11 mouse cellular contexts compared by ENCODE assay signal in genomic region chr19:37090146-37091061, GRCm38 (mm10).
A peak's percentile ranks its signal among the peaks of the same experiment; 100 is the strongest.
DNase-seq lines count a peak whose midpoint lies in the region; ATAC-seq lines count a peak whose summit lies in the region.
"Had no signal": no experiment of that assay in that cellular context is flagged by ENCODE, and none has a peak within 500 bp of the region (broad histone marks: within the 10 kb centered on the region; RNA-seq: fewer than 3 reads in every experiment).

No protein-coding gene starts in this region.

- no peak for ATAC-seq in heart, embryonic 11.5 days (replicated peaks; ENCODE audit: insufficient number of reproducible peaks, low FRiP score, low TSS enrichment)
- ATAC-seq in hindbrain, embryonic 15.5 days (ENCODE audit: low FRiP score, low read depth), result peak; percentile 72
- ATAC-seq in neural tube, embryonic 13.5 days (ENCODE audit: low read depth), result peak; percentile 72
- no peak for ATAC-seq in kidney, embryonic 16.5 days (ENCODE audit: low FRiP score, low TSS enrichment)
- ATAC-seq: lung, postnatal 0 days had no signal

- H3K9me3 ChIP-seq in heart, embryonic 11.5 days (replicated peaks; ENCODE audit: control insufficient read depth, low read length), result no peaks in the 10 kb centered on the region
- no peaks in the 10 kb centered on the region for H3K9me3 ChIP-seq in hindbrain, embryonic 15.5 days
- no peaks in the 10 kb centered on the region for H3K9me3 ChIP-seq in neural tube, embryonic 13.5 days
- no peaks in the 10 kb centered on the region for H3K9me3 ChIP-seq in kidney, embryonic 16.5 days (ENCODE audit: low read length)

- H3K9ac ChIP-seq in heart, embryonic 11.5 days (ENCODE audit: low read depth, low read length), result no peak overlapping the region
- H3K9ac ChIP-seq in hindbrain, embryonic 15.5 days, result no peak overlapping the region
- 0 out of 2 replicates have a peak overlapping the region, but pooled peaks have one; percentile 3 for H3K9ac ChIP-seq in neural tube, embryonic 13.5 days
- no peak overlapping the region for H3K9ac ChIP-seq in kidney, embryonic 16.5 days (replicated peaks; ENCODE audit: low read length)

- no peak overlapping the region for H3K4me3 ChIP-seq in heart, embryonic 11.5 days (ENCODE audit: low read depth, low read length)
- no peak overlapping the region for H3K4me3 ChIP-seq in hindbrain, embryonic 15.5 days
- no peak overlapping the region for H3K4me3 ChIP-seq in neural tube, embryonic 13.5 days
- no peak overlapping the region for H3K4me3 ChIP-seq in kidney, embryonic 16.5 days (ENCODE audit: low read length)

- 0 out of 2 replicates have a peak, but pooled peaks cover 2% of the 10 kb centered on the region for H3K4me1 ChIP-seq in heart, embryonic 11.5 days (ENCODE audit: control insufficient read depth, insufficient read depth, low read length)
- H3K4me1 ChIP-seq in hindbrain, embryonic 15.5 days (replicated peaks), result peaks cover 15% of the 10 kb centered on the region
- H3K4me1 ChIP-seq in neural tube, embryonic 13.5 days (replicated peaks), result peaks cover 16% of the 10 kb centered on the region
- H3K4me1 ChIP-seq in kidney, embryonic 16.5 days (ENCODE audit: insufficient read depth, low read length), result no peaks in the 10 kb centered on the region

- H3K27ac ChIP-seq in heart, embryonic 11.5 days (ENCODE audit: low read depth, low read length), result no peak overlapping the region
- peak overlapping the region; percentile 78 for H3K27ac ChIP-seq in hindbrain, embryonic 15.5 days (replicated peaks)
- H3K27ac ChIP-seq in neural tube, embryonic 13.5 days (replicated peaks), result peak overlapping the region; percentile 64
- H3K27ac ChIP-seq in kidney, embryonic 16.5 days (ENCODE audit: low read length), result no peak overlapping the region
- H3K27ac ChIP-seq: kidney, postnatal 0 days had no signal

- peak; percentile 33 for DNase-seq in heart, adult 11 months
- peak; percentile 44 for DNase-seq in embryo, embryonic 9.5 days (ENCODE audit: extremely low spot score)
- no peak for DNase-seq in urinary bladder, postnatal 25 days (ENCODE audit: low spot score)
- DNase-seq in urinary bladder, postnatal 10 days (ENCODE audit: low spot score), result no peak
- DNase-seq: heart, postnatal 36 days had no signal

- H3K36me3 ChIP-seq in heart, embryonic 11.5 days (ENCODE audit: control insufficient read depth, insufficient read depth, low read length), result no peaks in the 10 kb centered on the region
- 0 out of 2 replicates have a peak, but pooled peaks cover 3% of the 10 kb centered on the region for H3K36me3 ChIP-seq in hindbrain, embryonic 15.5 days
- H3K36me3 ChIP-seq in neural tube, embryonic 13.5 days, result 0 out of 2 replicates have a peak, but pooled peaks cover 3% of the 10 kb centered on the region
- no peaks in the 10 kb centered on the region for H3K36me3 ChIP-seq in kidney, embryonic 16.5 days (ENCODE audit: insufficient read depth, low read length)

- H3K27me3 ChIP-seq in heart, embryonic 11.5 days (ENCODE audit: control insufficient read depth, insufficient read depth, low read length), result no peaks in the 10 kb centered on the region
- no peaks in the 10 kb centered on the region for H3K27me3 ChIP-seq in hindbrain, embryonic 15.5 days
- H3K27me3 ChIP-seq in neural tube, embryonic 13.5 days, result no peaks in the 10 kb centered on the region
- H3K27me3 ChIP-seq in kidney, embryonic 16.5 days (ENCODE audit: insufficient read depth, low read length), result no peaks in the 10 kb centered on the region

- H3K4me2 ChIP-seq in heart, embryonic 11.5 days, result no peak overlapping the region
- H3K4me2 ChIP-seq in hindbrain, embryonic 15.5 days, result no peak overlapping the region
- no peak overlapping the region for H3K4me2 ChIP-seq in neural tube, embryonic 13.5 days
- H3K4me2 ChIP-seq in kidney, embryonic 16.5 days (replicated peaks; ENCODE audit: low read depth, low read length), result no peak overlapping the region

- WGBS in heart, embryonic 11.5 days (ENCODE audit: insufficient replicate concordance), result 47% methylated on average over 8 of the region's 8 CpGs
- WGBS in hindbrain, embryonic 15.5 days, result 12% methylated on average over 8 of the region's 8 CpGs
- 10% methylated on average over 8 of the region's 8 CpGs for WGBS in neural tube, embryonic 13.5 days
- WGBS in kidney, embryonic 16.5 days, result 39% methylated on average over 8 of the region's 8 CpGs

Comparison
In these comparisons a context has a peak if more than half of its experiments do, and no peak if none do; other contexts are left out.
1. DNase-seq: peak in heart, adult 11 months (single experiment) and embryo, embryonic 9.5 days (single experiment); none in urinary bladder, postnatal 25 days (single experiment) and urinary bladder, postnatal 10 days (single experiment).
2. ATAC-seq: peak in hindbrain, embryonic 15.5 days (single experiment) and neural tube, embryonic 13.5 days (single experiment); none in heart, embryonic 11.5 days (single experiment) and kidney, embryonic 16.5 days (single experiment).
3. H3K27ac ChIP-seq: peak in hindbrain, embryonic 15.5 days (single experiment) and neural tube, embryonic 13.5 days (single experiment); none in heart, embryonic 11.5 days (single experiment) and kidney, embryonic 16.5 days (single experiment).